In genomic region chr9:36694276-36694675, GRCm38 (mm10) we compare ENCODE assay signal across 25 mouse cellular contexts. TPM values are rescaled to one million over a fixed set of nuclear protein-coding genes. Genes with fewer than 3 reads are reported as not detected.
DNase-seq lines count a peak whose midpoint lies in the region; ATAC-seq and TF ChIP-seq lines count a peak whose summit lies in the region.
"Had no signal": no experiment of that assay in that cellular context is flagged by ENCODE, and none has a peak within 500 bp of the region (broad histone marks: within the 10 kb centered on the region; RNA-seq: fewer than 3 reads in every experiment).

No protein-coding gene starts in this region.

- H3K27me3 ChIP-seq in forebrain, embryonic 16.5 days (replicated peaks; ENCODE audit: control insufficient read depth, insufficient read depth, low read length) = no peaks in the 10 kb centered on the region
- H3K27me3 ChIP-seq: CH12.LX; embryonic facial prominence, embryonic 12.5 days; forebrain, embryonic 13.5 days; forebrain, embryonic 15.5 days had no signal

- peak; percentile 14 to 22 for DNase-seq in lung, adult 18-20 months
- no peak for DNase-seq in lung, postnatal 10 days
- DNase-seq in lung, postnatal 25 days (ENCODE audit: low spot score) = peak; percentile 4
- no peak for DNase-seq in lung, adult 2 months
- peak; percentile 17 for DNase-seq in ES-CJ7 (ENCODE audit: low read depth, low spot score)
- DNase-seq: adrenal gland, adult 2 months; adrenal gland, postnatal 10 days; adrenal gland, postnatal 25 days; B cell, adult 2 months; cerebellum, adult 11 months; cerebellum, adult 18-20 months; cerebellum, adult 8-10 months; cerebellum, adult 9-11 months; cerebellum, postnatal 14 days; cerebellum, postnatal 36 days had no signal

- H3K4me1 ChIP-seq in lung, adult 2 months (ENCODE audit: control insufficient read depth, insufficient read depth, low read length) = no peaks in the 10 kb centered on the region
- no peaks in the 10 kb centered on the region for H3K4me1 ChIP-seq in forebrain, embryonic 16.5 days (replicated peaks; ENCODE audit: control insufficient read depth, insufficient read depth, low read length)
- H3K4me1 ChIP-seq: embryonic facial prominence, embryonic 10.5 days; embryonic facial prominence, embryonic 12.5 days; forebrain, embryonic 13.5 days; forebrain, embryonic 15.5 days had no signal

- no peak for ATAC-seq in forebrain, embryonic 16.5 days
- ATAC-seq: CD4-positive, CD25-positive, alpha-beta regulatory T cell, adult 4 months; forebrain, embryonic 13.5 days; forebrain, embryonic 15.5 days had no signal

- WGBS in lung, adult 2 months = 59% methylated on average over 10 of the region's 10 CpGs
- 92% methylated on average over 10 of the region's 10 CpGs for WGBS in forebrain, embryonic 16.5 days

- H3K27ac ChIP-seq in forebrain, embryonic 16.5 days (ENCODE audit: low read length) = no peak overlapping the region
- H3K27ac ChIP-seq: embryonic facial prominence, embryonic 10.5 days; embryonic facial prominence, embryonic 12.5 days; forebrain, embryonic 13.5 days; forebrain, embryonic 15.5 days had no signal

- H3K4me2 ChIP-seq in forebrain, embryonic 16.5 days (ENCODE audit: low read length) = no peak overlapping the region
- H3K4me2 ChIP-seq: embryonic facial prominence, embryonic 12.5 days; forebrain, embryonic 13.5 days; forebrain, embryonic 15.5 days had no signal

- H3K4me3 ChIP-seq in lung, adult 2 months (replicated peaks; ENCODE audit: extremely low read depth, low read depth, low read length) = no peak overlapping the region
- no peak overlapping the region for H3K4me3 ChIP-seq in forebrain, embryonic 16.5 days (replicated peaks; ENCODE audit: low read length)
- H3K4me3 ChIP-seq: embryonic facial prominence, embryonic 10.5 days; embryonic facial prominence, embryonic 12.5 days; forebrain, embryonic 13.5 days; forebrain, embryonic 15.5 days had no signal

- H3K9me3 ChIP-seq in forebrain, embryonic 16.5 days (ENCODE audit: control insufficient read depth, low read length) = no peaks in the 10 kb centered on the region
- H3K9me3 ChIP-seq: embryonic facial prominence, embryonic 10.5 days; embryonic facial prominence, embryonic 12.5 days; forebrain, embryonic 13.5 days; forebrain, embryonic 15.5 days had no signal

- no peak overlapping the region for H3K9ac ChIP-seq in forebrain, embryonic 16.5 days (replicated peaks; ENCODE audit: low read depth, low read length)
- H3K9ac ChIP-seq: embryonic facial prominence, embryonic 12.5 days; forebrain, embryonic 13.5 days; forebrain, embryonic 15.5 days had no signal

- no peak for TF ChIP-seq POLR2A in lung, adult 2 months (IDR thresholded peaks at IDR 0.05; ENCODE audit: borderline replicate concordance, extremely low read depth, low read depth, low read length)

- no peaks in the 10 kb centered on the region for H3K36me3 ChIP-seq in forebrain, embryonic 16.5 days (ENCODE audit: control insufficient read depth, insufficient read depth)
- H3K36me3 ChIP-seq: embryonic facial prominence, embryonic 10.5 days; embryonic facial prominence, embryonic 12.5 days; forebrain, embryonic 15.5 days had no signal

- no peak for TF ChIP-seq CTCF in lung, adult 2 months (IDR thresholded peaks at IDR 0.05; ENCODE audit: insufficient read depth, low read length)

RNA-seq across cellular contexts. Expression of gene Acrv1, which starts 1.3 kb away (rescaled TPM):
- polyA plus RNA-seq in lung, adult 2 months (2012; rRNA removed) = not detected in 2 replicates
- polyA plus RNA-seq in forebrain, embryonic 16.5 days (2015; fragmentation: Nextera tagmentation; extraction: Ambion mirVana) = not detected in 2 replicates
- polyA plus RNA-seq: adrenal gland, adult 2 months; brain, embryonic 14.5 days; CD4-positive, CD25-positive, alpha-beta regulatory T cell, adult 4 months; embryonic facial prominence, embryonic 10.5 days; embryonic facial prominence, embryonic 12.5 days; embryonic facial prominence, embryonic 14.5 days; forebrain, embryonic 11.5 days; forebrain, embryonic 13.5 days; forebrain, embryonic 15.5 days had no signal

RNA-seq across cellular contexts. Expression of gene Chek1, which starts 32.6 kb away (rescaled TPM):
- 0.18 and 0.66 TPM in 2 replicates for polyA plus RNA-seq in lung, adult 2 months (2012; rRNA removed)
- 13.6 and 18.5 TPM in 2 replicates for polyA plus RNA-seq in forebrain, embryonic 16.5 days (2015; fragmentation: Nextera tagmentation; extraction: Ambion mirVana)

RNA-seq across cellular contexts. Expression of gene A630095E13Rik, which starts 51.1 kb away (rescaled TPM):
- polyA plus RNA-seq in lung, adult 2 months (2012; rRNA removed) = not detected in 2 replicates
- polyA plus RNA-seq in forebrain, embryonic 16.5 days (2015; fragmentation: Nextera tagmentation; extraction: Ambion mirVana) = not detected in 2 replicates
- polyA plus RNA-seq: adrenal gland, adult 2 months; brain, embryonic 14.5 days; CD4-positive, CD25-positive, alpha-beta regulatory T cell, adult 4 months; embryonic facial prominence, embryonic 10.5 days; embryonic facial prominence, embryonic 12.5 days; embryonic facial prominence, embryonic 14.5 days; forebrain, embryonic 11.5 days; forebrain, embryonic 13.5 days; forebrain, embryonic 15.5 days had no signal

Comparison
In these comparisons a context has a peak if more than half of its experiments do, and no peak if none do; other contexts are left out.
1. DNase-seq: peak in lung, adult 18-20 months (2 of 2), lung, postnatal 25 days (single experiment) and ES-CJ7 (single experiment); none in lung, postnatal 10 days (single experiment) and lung, adult 2 months (single experiment).